Mouse (Mus musculus) spleen, adult 18-20 months (tissue): Measurements from ENCODE around the gene Orm1.

Experiments used
- DNase-seq, 2 experiments: peaks; one replicate each; pipeline ENCODE4 v3.0.0; 2022; ENCODE audit warnings: mixed read lengths in 2 of 2

Gene Orm1

GRCm38 (mm10) chr4:63344295-63344694, at the start of gene Orm1:
Orm1 (plus strand) TSS chr4:63344560.
- DNase-seq = no peak

GRCm38 (mm10) chr4:63295641-63296040, 48.7 kb upstream of the Orm1 start:
- DNase-seq = no peak

- DNase-seq = no peak
These were observed 48.1 kb upstream of the Orm1 start for GRCm38 (mm10) chr4:63296263-63296662.

- no peak for DNase-seq
These were observed 47.5 kb upstream of the Orm1 start for GRCm38 (mm10) chr4:63296876-63297275.

GRCm38 (mm10) chr4:63298191-63298590, 46.2 kb upstream of the Orm1 start:
- no peak for DNase-seq

GRCm38 (mm10) chr4:63302641-63303040, 41.7 kb upstream of the Orm1 start:
- no peak for DNase-seq

- peak; percentile 50 to 83 for DNase-seq
These were observed 36.9 kb upstream of the Orm1 start for GRCm38 (mm10) chr4:63307175-63308062.

GRCm38 (mm10) chr4:63308316-63308715, 36.0 kb upstream of the Orm1 start:
- DNase-seq = no peak

- no peak for DNase-seq
These were observed 34.0 kb upstream of the Orm1 start for GRCm38 (mm10) chr4:63310247-63310855.

- no peak for DNase-seq
These were observed 32.9 kb upstream of the Orm1 start for GRCm38 (mm10) chr4:63311426-63311825.

- no peak for DNase-seq
These were observed 30.3 kb upstream of the Orm1 start for GRCm38 (mm10) chr4:63314063-63314462.

- no peak for DNase-seq
These were observed 28.1 kb upstream of the Orm1 start for GRCm38 (mm10) chr4:63316076-63316746.

- peak in 1 of 2 experiments; percentile 65 for DNase-seq
These were observed 24.8 kb upstream of the Orm1 start for GRCm38 (mm10) chr4:63319566-63319965.

- no peak for DNase-seq
These were observed 21.0 kb upstream of the Orm1 start for GRCm38 (mm10) chr4:63323275-63323815.

GRCm38 (mm10) chr4:63333403-63333802, 11.0 kb upstream of the Orm1 start:
- DNase-seq = no peak

GRCm38 (mm10) chr4:63338414-63339076, 5.8 kb upstream of the Orm1 start:
- no peak for DNase-seq

- DNase-seq = no peak
These were observed 1.9 kb upstream of the Orm1 start for GRCm38 (mm10) chr4:63342491-63342890.

GRCm38 (mm10) chr4:63343608-63344007, 752 bp upstream of the Orm1 start:
- DNase-seq = no peak

GRCm38 (mm10) chr4:63345261-63345660, 901 bp downstream of the Orm1 start:
- no peak for DNase-seq

- no peak for DNase-seq
These were observed 2.3 kb downstream of the Orm1 start for GRCm38 (mm10) chr4:63346659-63347058.

GRCm38 (mm10) chr4:63348524-63348923, 4.2 kb downstream of the Orm1 start:
- no peak for DNase-seq

- no peak for DNase-seq
These were observed 11.7 kb downstream of the Orm1 start, which contains the start of gene Orm3 for GRCm38 (mm10) chr4:63355877-63356665. Orm3 (plus strand) TSS chr4:63356162.
